Mouse (Mus musculus) hindbrain, embryonic 12.5 days (tissue): ENCODE measurements around the gene Hoxa9. TPM values are rescaled to one million over a fixed set of nuclear protein-coding genes. Genes with fewer than 3 reads are reported as not detected.

Experiments used
- ATAC-seq: fragments of 200-750 bp; cut with Nextera tagmentation; 2 replicates; pipeline ENCODE4 v1.8.0; 2017; ENCODE audit warnings: moderate TSS enrichment; ENCODE audit not compliant: low FRiP score
- H3K27ac ChIP-seq: fragments of 300-500 bp; sonication (generic); 2 replicates; pipeline ENCODE4 v1.5.1; 2016; ENCODE audit warnings: mild to moderate bottlenecking
- H3K27me3 ChIP-seq: fragments of 300-500 bp; sonication (generic); 2 replicates; pipeline ENCODE4 v1.6.1; 2016; ENCODE audit warnings: mild to moderate bottlenecking
- H3K36me3 ChIP-seq: fragments of 300-500 bp; sonication (generic); 2 replicates; pipeline ENCODE4 v1.6.1; 2016; ENCODE audit warnings: mild to moderate bottlenecking
- H3K4me1 ChIP-seq: fragments of 300-500 bp; sonication (generic); 2 replicates; pipeline ENCODE4 v1.6.1; 2016
- H3K4me2 ChIP-seq: fragments of 300-500 bp; sonication (generic); replicated peaks from 2 replicates; pipeline ENCODE4 v1.6.1; 2016; ENCODE audit warnings: mild to moderate bottlenecking
- H3K4me3 ChIP-seq: fragments of 300-500 bp; sonication (generic); 2 replicates; pipeline ENCODE4 v1.5.1; 2016; ENCODE audit warnings: mild to moderate bottlenecking
- H3K9ac ChIP-seq: fragments of 300-500 bp; sonication (generic); 2 replicates; pipeline ENCODE4 v1.6.1; 2016; ENCODE audit warnings: mild to moderate bottlenecking, moderate library complexity
- H3K9me3 ChIP-seq: fragments of 300-500 bp; sonication (generic); replicated peaks from 2 replicates; pipeline ENCODE4 v1.6.1; 2016; ENCODE audit warnings: mild to moderate bottlenecking
- WGBS: fragments of 180-500 bp; shearing (Covaris S2); methylation state at CpG from one replicate; pipeline ENCODE4 v1.1.7; 2016; 5-methylcytosine and 5-hydroxymethylcytosine counted together
- polyA plus RNA-seq: library from polyadenylated mRNA; unstranded; fragments of >200 nt; fragmentation: Nextera tagmentation; extraction: Ambion mirVana; gene quantifications from 2 replicates; pipeline ENCODE4 v1.2.1, GENCODE M21; 2016

The Hoxa9 gene
- polyA plus RNA-seq, 1 experiment from 2014 or later, result 0.12 TPM

- no peak overlapping the region for H3K9ac ChIP-seq
- H3K4me1 ChIP-seq, result peaks cover 16% of the 10 kb centered on the region
- H3K9me3 ChIP-seq, result no peaks in the 10 kb centered on the region
- no peak overlapping the region for H3K4me2 ChIP-seq
- peaks cover 98% of the 10 kb centered on the region for H3K27me3 ChIP-seq
- 8% methylated on average over 5 of the region's 5 CpGs for WGBS
- H3K4me3 ChIP-seq, result no peak overlapping the region
- no peaks in the 10 kb centered on the region for H3K36me3 ChIP-seq
- no peak overlapping the region for H3K27ac ChIP-seq
- no peak for ATAC-seq
Measured at GRCm38 (mm10) chr6:52214271-52214670, 16.6 kb downstream of the Hoxa9 start.

GRCm38 (mm10) chr6:52213119-52213986, 17.5 kb downstream of the Hoxa9 start, which contains the start of the genes Hoxa3 and Gm28308:
Gene Hoxa3, minus strand, starts transcription at chr6:52213336.
Gene Gm28308, minus strand, starts transcription at chr6:52213339.
- H3K4me1 ChIP-seq, result peaks cover 21% of the 10 kb centered on the region
- H3K27me3 ChIP-seq, result peaks cover 98% of the 10 kb centered on the region
- no peak for ATAC-seq
- 3% methylated on average over 38 of the region's 38 CpGs for WGBS
- peak within 1 kb of the TSS; percentile 10; the same call in 1 of the 2 replicates for H3K4me3 ChIP-seq
- no peak within 1 kb of the TSS for H3K9ac ChIP-seq
- no peak within 1 kb of the TSS for H3K27ac ChIP-seq
- H3K9me3 ChIP-seq, result no peaks in the 10 kb centered on the region
- no peaks in the 10 kb centered on the region for H3K36me3 ChIP-seq
- 0 out of 2 replicates have a peak within 1 kb of the TSS, but pooled peaks have one; percentile 13 for H3K4me2 ChIP-seq

- peak overlapping the region; percentile 10; the same call in 1 of the 2 replicates for H3K4me3 ChIP-seq
- peaks cover 98% of the 10 kb centered on the region for H3K27me3 ChIP-seq
- no peaks in the 10 kb centered on the region for H3K36me3 ChIP-seq
- WGBS, result 2% methylated on average over 22 of the region's 22 CpGs
- H3K9me3 ChIP-seq, result no peaks in the 10 kb centered on the region
- peaks cover 20% of the 10 kb centered on the region for H3K4me1 ChIP-seq
- 0 out of 2 replicates have a peak overlapping the region, but pooled peaks have one; percentile 13 for H3K4me2 ChIP-seq
- ATAC-seq, result no peak
- H3K9ac ChIP-seq, result no peak overlapping the region
- no peak overlapping the region for H3K27ac ChIP-seq
Measured at GRCm38 (mm10) chr6:52212556-52213118, 18.3 kb downstream of the Hoxa9 start.

- Histone ChIP-seq H3K36me3 (no peaks in the 10 kb centered on the region), H3K9me3 (no peaks in the 10 kb centered on the region), H3K27me3 (peaks cover 98% of the 10 kb centered on the region), H3K27ac (no peak overlapping the region), H3K4me3 (peak overlapping the region; percentile 7; the same call in 1 of the 2 replicates), H3K4me2 (peak overlapping the region; percentile 8), H3K9ac (no peak overlapping the region), H3K4me1 (peaks cover 15% of the 10 kb centered on the region)
- 4% methylated on average over 13 of the region's 13 CpGs for WGBS
- ATAC-seq, result no peak
Measured at GRCm38 (mm10) chr6:52211961-52212360, 18.9 kb downstream of the Hoxa9 start.

DNA sequence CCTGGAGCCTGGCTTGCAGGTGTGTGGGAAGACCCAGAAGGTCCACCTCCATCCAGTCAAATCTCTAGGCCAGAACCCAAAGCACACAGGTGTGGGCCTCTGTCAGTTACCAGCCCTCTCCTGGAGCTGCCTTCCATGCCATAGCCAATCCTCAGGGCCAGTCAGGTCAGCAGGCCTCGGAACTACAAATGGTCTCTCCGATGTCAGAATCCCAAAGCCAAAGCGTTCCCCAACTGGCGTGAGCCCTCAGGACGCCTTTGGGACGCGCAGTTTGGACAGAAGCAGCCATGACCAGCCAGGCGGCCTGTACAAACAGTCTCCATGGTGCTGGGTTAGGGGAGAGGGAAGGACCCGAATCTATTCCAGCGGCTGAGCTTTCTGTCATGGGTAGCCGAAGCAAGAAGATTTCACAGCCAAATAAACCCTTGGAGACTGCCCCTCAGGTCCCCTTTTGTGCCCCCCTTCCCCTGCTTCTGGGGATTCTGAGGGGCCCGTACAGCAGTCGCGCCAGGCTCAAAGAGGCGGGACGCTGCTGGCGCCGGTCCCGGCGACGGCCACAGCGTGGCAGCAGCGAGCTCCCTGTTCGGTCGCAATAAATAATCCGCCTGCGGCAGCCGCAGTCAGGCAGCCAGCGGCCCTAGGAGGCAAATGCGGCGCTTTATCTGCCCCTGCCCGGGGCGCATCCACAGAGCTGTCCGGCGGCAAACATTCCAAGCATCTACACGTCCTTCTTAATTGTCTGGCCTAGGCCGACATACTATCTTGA, 19.5 kb downstream of the Hoxa9 start:
- WGBS, result under 1% methylated on average over 37 of the region's 37 CpGs
- no peaks in the 10 kb centered on the region for H3K36me3 ChIP-seq
- H3K27me3 ChIP-seq, result peaks cover 98% of the 10 kb centered on the region
- H3K4me1 ChIP-seq, result peaks cover 11% of the 10 kb centered on the region
- peak overlapping the region; percentile 8 for H3K4me2 ChIP-seq
- no peak overlapping the region for H3K9ac ChIP-seq
- H3K4me3 ChIP-seq, result peak overlapping the region; percentile 7; the same call in 1 of the 2 replicates
- H3K9me3 ChIP-seq, result no peaks in the 10 kb centered on the region
- H3K27ac ChIP-seq, result no peak overlapping the region
- peak; percentile 67 for ATAC-seq

DNA sequence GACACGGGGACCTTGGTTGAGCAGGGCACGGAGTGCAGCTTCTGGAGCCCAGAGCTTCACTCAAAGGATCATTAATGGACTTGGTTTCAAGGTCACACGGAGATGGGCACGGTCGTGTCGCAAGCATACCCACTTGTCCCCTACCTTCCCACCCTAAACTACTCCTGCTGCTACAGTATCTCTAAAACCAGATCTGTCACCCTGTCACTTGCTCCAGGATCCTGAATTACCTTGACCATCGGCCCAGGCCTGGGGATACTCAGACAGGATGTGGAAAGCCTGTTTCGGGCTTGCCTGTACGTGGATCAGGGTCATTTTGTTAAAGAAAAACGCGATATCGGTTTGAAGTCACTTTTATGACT, 21.2 kb downstream of the Hoxa9 start:
- H3K4me2 ChIP-seq, result no peak overlapping the region; the same call in 1 of the 2 replicates
- H3K4me1 ChIP-seq, result peaks cover 11% of the 10 kb centered on the region
- H3K9ac ChIP-seq, result no peak overlapping the region
- H3K36me3 ChIP-seq, result no peaks in the 10 kb centered on the region
- H3K4me3 ChIP-seq, result no peak overlapping the region
- 9% methylated on average over 12 of the region's 12 CpGs for WGBS
- ATAC-seq, result no peak
- H3K27ac ChIP-seq, result no peak overlapping the region
- no peaks in the 10 kb centered on the region for H3K9me3 ChIP-seq
- H3K27me3 ChIP-seq, result peaks cover 98% of the 10 kb centered on the region

- peaks cover 11% of the 10 kb centered on the region for H3K4me1 ChIP-seq
- 3% methylated on average over 18 of the region's 18 CpGs for WGBS
Measured at GRCm38 (mm10) chr6:52208868-52209684, 21.8 kb downstream of the Hoxa9 start.

GRCm38 (mm10) chr6:52208072-52208867, 22.6 kb downstream of the Hoxa9 start, which contains the start of gene Hoxa6:
Gene Hoxa6, minus strand, starts transcription at chr6:52208722.
- 1% methylated on average over 46 of the region's 47 CpGs for WGBS
- H3K4me1 ChIP-seq, result peaks cover 20% of the 10 kb centered on the region
- peak within 1 kb of the TSS; percentile 32 for H3K27ac ChIP-seq
- H3K9me3 ChIP-seq, result no peaks in the 10 kb centered on the region
- no peak for ATAC-seq
- H3K36me3 ChIP-seq, result no peaks in the 10 kb centered on the region
- peak within 1 kb of the TSS; percentile 47 for H3K4me3 ChIP-seq
- 0 out of 2 replicates have a peak within 1 kb of the TSS, but pooled peaks have one; percentile 38 for H3K9ac ChIP-seq
- H3K4me2 ChIP-seq, result peak within 1 kb of the TSS; percentile 46
- H3K27me3 ChIP-seq, result peaks cover 97% of the 10 kb centered on the region

More at GRCm38 (mm10) chr6:52208868-52209684, 21.8 kb downstream of the Hoxa9 start:
- Histone ChIP-seq H3K27me3 (peaks cover 97% of the 10 kb centered on the region), H3K9ac (no peak overlapping the region), H3K36me3 (no peaks in the 10 kb centered on the region), H3K4me3 (peak overlapping the region; percentile 25), H3K9me3 (no peaks in the 10 kb centered on the region), H3K27ac (no peak overlapping the region; the same call in 1 of the 2 replicates), H3K4me2 (peak overlapping the region; percentile 46)
- ATAC-seq, result no peak

DNA sequence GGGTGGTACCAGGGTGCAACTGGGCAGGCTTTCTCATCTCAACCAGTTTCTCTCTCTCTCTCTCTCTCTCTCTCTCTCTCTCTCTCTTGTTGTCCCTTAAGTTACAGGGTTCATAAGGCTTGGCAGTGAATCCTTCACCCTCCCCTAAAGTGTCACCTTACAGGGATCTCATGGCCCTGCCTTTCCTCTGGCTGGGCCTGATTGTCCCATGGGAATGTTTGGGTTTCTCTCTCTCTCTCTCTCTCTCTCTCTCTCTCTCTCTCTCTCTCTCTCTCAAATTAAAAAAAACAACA, 23.3 kb downstream of the Hoxa9 start:
- Histone ChIP-seq H3K4me2 (peak overlapping the region; percentile 46), H3K27me3 (peaks cover 97% of the 10 kb centered on the region), H3K9me3 (no peaks in the 10 kb centered on the region), H3K9ac (no peak overlapping the region), H3K36me3 (no peaks in the 10 kb centered on the region), H3K4me1 (peaks cover 17% of the 10 kb centered on the region), H3K4me3 (peak overlapping the region; percentile 47; the same call in 1 of the 2 replicates), H3K27ac (no peak overlapping the region)
- no peak for ATAC-seq

GRCm38 (mm10) chr6:52206882-52207683, 23.8 kb downstream of the Hoxa9 start:
- H3K4me2 ChIP-seq, result peak overlapping the region; percentile 46
- no peak overlapping the region for H3K9ac ChIP-seq
- WGBS, result 1% methylated on average over 4 of the region's 4 CpGs
- H3K27ac ChIP-seq, result no peak overlapping the region
- no peaks in the 10 kb centered on the region for H3K36me3 ChIP-seq
- H3K9me3 ChIP-seq, result no peaks in the 10 kb centered on the region
- ATAC-seq, result no peak
- peak overlapping the region; percentile 47 for H3K4me3 ChIP-seq
- peaks cover 17% of the 10 kb centered on the region for H3K4me1 ChIP-seq
- H3K27me3 ChIP-seq, result peaks cover 96% of the 10 kb centered on the region
